ENCODE assay signal across 15 mouse cellular contexts in genomic region chr10:102623895-102624294, GRCm38 (mm10).
"Had no signal": no experiment of that assay in that cellular context is flagged by ENCODE, and none has a peak within 500 bp of the region (broad histone marks: within the 10 kb centered on the region; RNA-seq: fewer than 3 reads in every experiment).

No protein-coding gene starts in this region.

- H3K4me1 ChIP-seq: neural tube, embryonic 12.5 days; neural tube, embryonic 13.5 days; stomach, embryonic 15.5 days had no signal

- DNase-seq: retina, postnatal 1 day; right cerebral cortex, adult 18-20 months; right cerebral cortex, postnatal 14 days; right cerebral cortex, postnatal 25 days; right cerebral cortex, postnatal 4 days; spleen, adult 18-20 months; thymus, adult 18-20 months; thymus, adult 2 months; thymus, postnatal 14 days; thymus, postnatal 25 days; thymus, postnatal 4 days had no signal

- H3K27ac ChIP-seq: neural tube, embryonic 12.5 days; neural tube, embryonic 13.5 days; stomach, embryonic 15.5 days; stomach, postnatal 0 days had no signal

- H3K9me3 ChIP-seq: neural tube, embryonic 12.5 days; neural tube, embryonic 13.5 days; stomach, embryonic 15.5 days had no signal

- H3K9ac ChIP-seq: neural tube, embryonic 12.5 days; neural tube, embryonic 13.5 days; stomach, embryonic 15.5 days had no signal

- H3K36me3 ChIP-seq: neural tube, embryonic 12.5 days; neural tube, embryonic 13.5 days; stomach, embryonic 15.5 days had no signal

- H3K27me3 ChIP-seq: neural tube, embryonic 12.5 days; neural tube, embryonic 13.5 days; stomach, embryonic 15.5 days had no signal

- H3K4me2 ChIP-seq: neural tube, embryonic 12.5 days; neural tube, embryonic 13.5 days; stomach, embryonic 15.5 days had no signal

- H3K4me3 ChIP-seq: neural tube, embryonic 12.5 days; neural tube, embryonic 13.5 days; stomach, embryonic 15.5 days had no signal
